Mouse (Mus musculus): Measurements from ENCODE around the gene Trmt61a. TPM values are rescaled to one million over a fixed set of nuclear protein-coding genes. Genes with fewer than 3 reads are reported as not detected.
A peak's percentile ranks its signal among the peaks of the same experiment; 100 is the strongest.

The Trmt61a gene
- polyA plus RNA-seq, 1 experiment from 2014 or later, result 16.7 TPM

GRCm38 (mm10) chr12:111725338-111726121 is 47.6 kb downstream of the Trmt61a start:
- Histone ChIP-seq H3K4me2 (no peak overlapping the region), H3K27me3 (no peaks in the 10 kb centered on the region), H3K27ac (peak overlapping the region; percentile 68; the same call in 1 of the 2 replicates), H3K36me3 (replicated peaks) (peaks cover 38% of the 10 kb centered on the region), H3K4me3 (replicated peaks) (no peak overlapping the region), H3K4me1 (peaks cover 10% of the 10 kb centered on the region), H3K9me3 (no peaks in the 10 kb centered on the region), H3K9ac (no peak overlapping the region; the same call in 1 of the 2 replicates)
- 71% methylated on average over 12 of the region's 12 CpGs for WGBS
- peak; percentile 14; the same call in 1 of the 2 replicates for ATAC-seq (ENCODE audit: low FRiP score)

- 80% methylated on average over 4 of the region's 4 CpGs for WGBS
- peaks cover 38% of the 10 kb centered on the region for H3K36me3 ChIP-seq (replicated peaks)
- H3K9ac ChIP-seq, result no peak overlapping the region; the same call in 1 of the 2 replicates
- 0 out of 2 replicates have a peak overlapping the region, but pooled peaks have one; percentile 9 for H3K27ac ChIP-seq
- no peak overlapping the region for H3K4me3 ChIP-seq (replicated peaks)
- no peak overlapping the region for H3K4me2 ChIP-seq
- H3K4me1 ChIP-seq, result peaks cover 10% of the 10 kb centered on the region
- no peak for ATAC-seq (ENCODE audit: low FRiP score)
- no peaks in the 10 kb centered on the region for H3K27me3 ChIP-seq
- no peaks in the 10 kb centered on the region for H3K9me3 ChIP-seq
Observed at GRCm38 (mm10) chr12:111726122-111726463, 48.2 kb downstream of the Trmt61a start.

GRCm38 (mm10) chr12:111727956-111728355 is 50.1 kb downstream of the Trmt61a start:
- WGBS, result 91% methylated on average over 1 of the region's 1 CpGs
- Histone ChIP-seq H3K4me1 (peaks cover 20% of the 10 kb centered on the region), H3K36me3 (replicated peaks) (peaks cover 42% of the 10 kb centered on the region), H3K9me3 (no peaks in the 10 kb centered on the region), H3K27me3 (peaks cover 4% of the 10 kb centered on the region; the same call in 1 of the 2 replicates), H3K27ac (no peak overlapping the region), H3K9ac (no peak overlapping the region), H3K4me2 (no peak overlapping the region), H3K4me3 (replicated peaks) (no peak overlapping the region)
- ATAC-seq (ENCODE audit: low FRiP score), result no peak

- peaks cover 4% of the 10 kb centered on the region; the same call in 1 of the 2 replicates for H3K27me3 ChIP-seq
- peak overlapping the region; percentile 38 for H3K9ac ChIP-seq
- no peaks in the 10 kb centered on the region for H3K9me3 ChIP-seq
- peaks cover 19% of the 10 kb centered on the region for H3K36me3 ChIP-seq (replicated peaks)
- ATAC-seq (ENCODE audit: low FRiP score), result peak; percentile 90
- H3K4me1 ChIP-seq, result peaks cover 10% of the 10 kb centered on the region
- WGBS, result 34% methylated on average over 30 of the region's 30 CpGs
- H3K4me2 ChIP-seq, result peak overlapping the region; percentile 22; the same call in 1 of the 2 replicates
- H3K27ac ChIP-seq, result no peak overlapping the region
- no peak overlapping the region for H3K4me3 ChIP-seq (replicated peaks)
Observed at GRCm38 (mm10) chr12:111731822-111732807, 54.2 kb downstream of the Trmt61a start.

GRCm38 (mm10) chr12:111732921-111733320 is 55.0 kb downstream of the Trmt61a start:
- H3K27ac ChIP-seq, result no peak overlapping the region
- no peak overlapping the region for H3K4me2 ChIP-seq
- 63% methylated on average over 5 of the region's 5 CpGs for WGBS

More at GRCm38 (mm10) chr12:111732921-111733320, 55.0 kb downstream of the Trmt61a start:
- H3K9me3 ChIP-seq, result no peaks in the 10 kb centered on the region
- no peak overlapping the region for H3K4me3 ChIP-seq (replicated peaks)
- H3K36me3 ChIP-seq (replicated peaks), result peaks cover 19% of the 10 kb centered on the region
- peak overlapping the region; percentile 38 for H3K9ac ChIP-seq
- peaks cover 10% of the 10 kb centered on the region for H3K4me1 ChIP-seq
- peaks cover 4% of the 10 kb centered on the region; the same call in 1 of the 2 replicates for H3K27me3 ChIP-seq
- no peak for ATAC-seq (ENCODE audit: low FRiP score)

Other genes with a start within 250 kb of the Trmt61a start
- 1.5 and 2.2 TPM in 2 replicates for gene Tnfaip2, start 235.6 kb upstream of the Trmt61a start, polyA plus RNA-seq (2016; fragmentation: Nextera tagmentation; extraction: Ambion mirVana)
- gene Gm266, start 192.3 kb upstream of the Trmt61a start, polyA plus RNA-seq (2016; fragmentation: Nextera tagmentation; extraction: Ambion mirVana), result 2.5 and 3.5 TPM in 2 replicates
- gene Eif5, start 140.1 kb upstream of the Trmt61a start, polyA plus RNA-seq (2016; fragmentation: Nextera tagmentation; extraction: Ambion mirVana), result 734 and 738 TPM in 2 replicates
- gene Mark3, start 103.6 kb upstream of the Trmt61a start, polyA plus RNA-seq (2016; fragmentation: Nextera tagmentation; extraction: Ambion mirVana), result 73.1 and 82.3 TPM in 2 replicates
- gene Ckb, start 5.8 kb upstream of the Trmt61a start, polyA plus RNA-seq (2016; fragmentation: Nextera tagmentation; extraction: Ambion mirVana), result 2,395 and 2,485 TPM in 2 replicates
- gene Bag5, start 35.2 kb downstream of the Trmt61a start, polyA plus RNA-seq (2016; fragmentation: Nextera tagmentation; extraction: Ambion mirVana), result 59.0 and 62.7 TPM in 2 replicates
- 55.0 and 56.0 TPM in 2 replicates for gene Apopt1, start 35.2 kb downstream of the Trmt61a start, polyA plus RNA-seq (2016; fragmentation: Nextera tagmentation; extraction: Ambion mirVana)
- 302 and 307 TPM in 2 replicates for gene Klc1, start 80.7 kb downstream of the Trmt61a start, polyA plus RNA-seq (2016; fragmentation: Nextera tagmentation; extraction: Ambion mirVana)
- gene Xrcc3, start 135.8 kb downstream of the Trmt61a start, polyA plus RNA-seq (2016; fragmentation: Nextera tagmentation; extraction: Ambion mirVana), result 10.0 and 11.6 TPM in 2 replicates
- 50.3 and 55.0 TPM in 2 replicates for gene Zfyve21, start 136.1 kb downstream of the Trmt61a start, polyA plus RNA-seq (2016; fragmentation: Nextera tagmentation; extraction: Ambion mirVana)
- gene Ppp1r13b, start 230.0 kb downstream of the Trmt61a start, polyA plus RNA-seq (2016; fragmentation: Nextera tagmentation; extraction: Ambion mirVana), result 9.5 and 9.9 TPM in 2 replicates